Mouse (Mus musculus): ENCODE measurements around the gene Pabpn1.
A peak's percentile ranks its signal among the peaks of the same experiment; 100 is the strongest.

DNA sequence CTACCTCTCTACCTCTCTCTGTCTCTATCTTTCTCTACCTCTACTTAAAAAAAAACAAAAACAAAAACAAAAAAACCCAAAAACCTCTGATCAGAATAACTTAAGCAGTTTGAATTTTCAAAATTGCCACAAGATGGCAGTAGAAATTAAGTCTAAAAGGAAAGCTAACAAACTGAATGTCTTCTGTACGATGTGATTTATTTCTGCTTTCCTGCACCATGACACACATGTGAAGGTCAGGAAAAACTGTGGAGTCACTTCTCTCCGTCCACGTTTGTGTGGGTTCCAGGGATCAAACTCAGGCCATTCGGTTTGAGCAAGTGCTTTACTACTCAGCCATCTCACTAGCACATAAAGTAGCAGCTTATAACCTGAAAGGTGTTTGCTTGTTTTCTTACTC lies 48.8 kb upstream of the Pabpn1 start:
- no peak for TF ChIP-seq POLR2A (IDR thresholded peaks at IDR 0.05; ENCODE audit: low read depth, low read length)
- 0 out of 2 replicates have a peak, but pooled peaks have one; percentile 19 for TF ChIP-seq CTCF (conservative IDR thresholded peaks at IDR 0.05; ENCODE audit: insufficient read depth, insufficient read length, low read depth, low read length)

Measured in kidney, adult 2 months (tissue).